Mouse (Mus musculus): ENCODE measurements at regions not wholly inside any gene's neighbourhood (a gene's known extent, or its start where the extent isn't known, plus 50 kb on each side); places are given as distances from the start of the nearest gene placed in this dataset.
A peak's percentile ranks its signal among the peaks of the same experiment; 100 is the strongest.
"Not testable (repeated sequence)": the region's sequence is repeated elsewhere in the genome, so short reads cannot be mapped to it uniquely, and the experiment has no call there.

DNA sequence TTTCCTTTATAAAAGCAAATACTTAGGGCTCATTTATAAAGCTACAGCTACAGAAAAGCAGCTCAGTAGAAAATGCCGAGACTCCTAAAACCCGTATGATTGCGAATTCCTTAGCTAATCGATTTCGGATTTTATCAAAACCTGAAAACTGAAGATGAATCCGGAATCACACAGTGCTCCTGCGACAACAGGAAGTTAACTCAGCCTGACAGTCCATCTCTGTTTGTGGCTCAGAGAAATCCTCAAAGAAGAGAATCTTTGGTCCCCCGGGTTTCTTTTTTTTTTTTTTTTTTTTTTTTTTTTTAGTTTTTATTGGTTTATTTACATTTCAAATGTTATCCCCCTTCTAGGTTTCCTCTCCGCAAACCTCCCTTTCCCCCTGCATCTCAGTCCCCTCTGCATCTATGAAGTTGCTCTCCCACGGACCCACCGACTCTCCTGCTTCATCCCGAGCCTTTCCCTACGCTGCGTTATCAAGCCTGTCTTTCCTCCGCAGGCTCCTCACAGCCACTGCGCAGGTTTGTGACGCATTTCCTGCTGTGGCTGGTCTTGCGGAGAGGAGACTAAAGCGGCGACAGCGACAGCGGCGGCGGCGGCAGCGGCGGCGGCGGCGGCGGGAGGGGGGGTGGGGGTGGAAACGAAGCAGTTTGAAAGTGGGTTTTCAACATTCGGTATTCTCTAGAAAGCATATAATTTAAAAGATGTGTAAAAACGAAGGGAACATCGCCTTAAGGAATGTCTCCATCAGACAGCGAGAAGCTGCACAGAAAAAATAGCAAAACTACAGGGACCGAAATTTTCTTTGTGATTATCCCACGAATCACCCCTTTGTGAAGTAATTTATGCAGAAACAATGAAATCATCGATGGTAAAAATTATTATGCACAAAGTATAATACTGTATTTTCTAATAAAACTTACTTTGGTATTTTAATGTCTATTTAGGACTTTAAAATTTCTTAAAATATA, 352.3 kb upstream of the Snrpn start:
- not testable (repeated sequence) for H3K4me1 ChIP-seq (ENCODE audit: control insufficient read depth, insufficient read depth, low read length); H3K27ac ChIP-seq (ENCODE audit: insufficient read depth, low read length); H3K27me3 ChIP-seq (ENCODE audit: control insufficient read depth, insufficient read depth, low read length)
- 18% methylated on average over 39 of the region's 39 CpGs for WGBS
- peak overlapping the region; percentile 50 for H3K4me3 ChIP-seq (replicated peaks; ENCODE audit: insufficient read depth, low read depth, low read length)
- 0 out of 2 replicates have a peak, but pooled peaks have one; percentile 28 for TF ChIP-seq POLR2A (IDR thresholded peaks at IDR 0.05; ENCODE audit: borderline replicate concordance, insufficient read depth, low read length)
- peak; percentile 73 to 81 for DNase-seq

DNA sequence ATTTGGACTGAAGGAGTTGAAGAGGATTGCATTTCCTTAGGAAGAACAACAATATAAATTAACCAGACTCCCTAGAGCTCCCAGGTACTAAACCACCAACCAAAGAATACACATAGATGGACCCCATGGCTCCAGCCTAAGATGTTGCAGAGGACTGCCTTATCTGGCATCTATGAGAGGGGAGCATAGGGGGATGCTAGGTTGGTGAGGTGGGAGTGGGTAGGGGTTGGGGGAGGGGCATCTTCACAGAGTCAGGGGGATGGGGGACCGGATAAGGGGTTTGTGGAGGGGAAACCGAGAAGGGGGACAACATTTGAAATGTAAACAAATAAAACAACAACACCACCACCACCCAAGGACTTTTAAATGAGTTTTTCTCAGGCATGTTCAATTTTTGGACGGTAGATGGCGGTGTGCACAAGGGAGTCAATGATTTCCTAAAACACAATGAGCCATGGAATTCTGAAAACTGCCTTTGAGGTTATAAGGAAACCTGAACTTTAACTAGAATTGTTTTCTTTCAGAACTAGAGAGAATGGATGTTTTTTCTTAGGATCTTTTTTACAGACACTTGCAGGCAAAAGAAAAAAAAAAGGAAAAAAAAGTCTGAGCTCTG, 347.9 kb upstream of the Snrpn start:
- not testable (repeated sequence) for H3K27ac ChIP-seq (ENCODE audit: insufficient read depth, low read length); H3K4me3 ChIP-seq (replicated peaks; ENCODE audit: insufficient read depth, low read depth, low read length); H3K4me1 ChIP-seq (ENCODE audit: control insufficient read depth, insufficient read depth, low read length); H3K27me3 ChIP-seq (ENCODE audit: control insufficient read depth, insufficient read depth, low read length); DNase-seq
- 6% methylated on average over 4 of the region's 4 CpGs for WGBS

DNA sequence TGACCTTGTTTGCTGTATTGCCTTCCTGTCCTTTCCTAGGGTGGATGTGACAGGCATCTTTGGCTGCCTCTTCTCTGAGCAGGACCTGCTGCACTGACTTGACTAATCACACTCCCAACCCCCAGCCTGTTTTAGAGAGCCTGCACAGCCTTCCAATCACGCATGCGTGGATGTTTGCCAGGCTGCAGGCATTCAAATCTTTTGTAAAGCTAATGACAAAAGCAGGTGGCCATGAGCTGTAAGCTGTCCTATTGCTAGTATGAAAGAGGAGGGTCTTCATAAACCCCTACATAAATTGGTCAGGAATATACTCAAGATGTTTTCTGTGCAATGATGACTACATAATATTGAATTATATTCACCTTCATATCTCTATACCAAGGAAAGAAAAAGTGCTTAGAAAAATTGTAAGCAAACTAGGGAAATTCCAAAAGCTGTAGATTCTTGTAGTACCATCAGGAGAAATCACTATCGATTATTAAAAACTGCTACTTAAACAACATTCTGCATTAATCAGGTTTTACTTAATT, 310.1 kb upstream of the Snrpn start:
- H3K27ac ChIP-seq (ENCODE audit: insufficient read depth, low read length); DNase-seq; H3K4me1 ChIP-seq (ENCODE audit: control insufficient read depth, insufficient read depth, low read length); H3K27me3 ChIP-seq (ENCODE audit: control insufficient read depth, insufficient read depth, low read length); H3K4me3 ChIP-seq (replicated peaks; ENCODE audit: insufficient read depth, low read depth, low read length): not testable (repeated sequence)
- WGBS: 47% methylated on average over 3 of the region's 3 CpGs

DNA sequence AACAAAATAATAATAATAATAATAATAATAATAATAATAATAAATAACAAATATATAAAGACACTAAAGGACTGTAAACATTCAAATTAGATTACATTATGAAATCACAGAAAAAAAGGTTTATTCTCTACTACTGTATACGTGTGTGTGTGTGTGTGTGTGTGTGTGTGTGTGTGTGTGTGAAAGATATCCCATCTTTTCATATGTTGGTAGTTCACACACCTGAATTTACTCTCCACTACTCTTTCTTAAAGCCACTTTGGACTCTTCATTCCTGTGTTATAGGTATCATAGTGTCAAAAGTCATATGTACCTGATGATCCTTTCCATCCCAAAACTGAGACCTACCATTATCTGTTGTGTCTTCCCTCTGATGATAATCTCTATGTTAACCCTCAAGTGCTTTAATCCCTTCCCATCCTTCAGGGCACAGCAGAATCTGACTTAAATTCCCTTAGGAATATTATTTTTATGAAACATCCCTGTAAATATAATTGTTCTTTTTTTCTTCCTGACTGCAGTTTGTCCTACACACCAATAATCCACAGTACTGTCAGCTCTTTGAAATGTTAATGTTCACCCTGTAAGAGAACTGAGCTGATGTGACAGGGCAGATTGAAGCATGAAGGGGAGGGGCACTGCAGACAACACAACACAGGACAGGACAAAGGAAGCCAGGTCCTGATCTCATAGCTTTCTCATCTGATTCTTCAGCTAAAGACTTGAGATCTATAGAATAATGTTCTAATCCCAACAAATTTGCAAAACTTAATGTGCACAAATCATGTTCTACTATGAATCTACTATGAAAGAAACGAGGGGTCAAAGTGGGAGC, 309.4 kb upstream of the Snrpn start:
- WGBS: 47% methylated on average over 2 of the region's 2 CpGs
- not testable (repeated sequence) for H3K27me3 ChIP-seq (ENCODE audit: control insufficient read depth, insufficient read depth, low read length); H3K4me3 ChIP-seq (replicated peaks; ENCODE audit: insufficient read depth, low read depth, low read length); H3K27ac ChIP-seq (ENCODE audit: insufficient read depth, low read length); DNase-seq; H3K4me1 ChIP-seq (ENCODE audit: control insufficient read depth, insufficient read depth, low read length)

DNA sequence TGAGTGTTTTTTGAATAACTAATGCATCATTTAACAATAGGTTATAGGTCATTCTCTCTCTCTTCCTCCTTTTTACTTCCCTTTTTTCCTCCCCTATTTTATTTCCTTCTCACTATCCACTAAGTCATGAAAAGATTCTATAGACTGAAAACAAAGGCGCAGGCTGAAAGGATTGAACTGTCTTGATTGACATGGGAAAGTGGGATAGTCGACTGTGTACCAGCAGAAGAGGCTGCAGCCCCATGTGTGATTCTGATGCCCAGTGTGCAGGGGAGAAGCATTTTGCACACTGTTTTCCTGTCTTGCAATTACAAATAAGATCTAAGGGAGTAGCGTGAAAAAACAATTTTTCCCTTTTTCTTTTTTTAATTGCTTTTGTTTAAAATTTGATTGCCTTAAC, 298.8 kb upstream of the Snrpn start:
- WGBS: 34% methylated on average over 3 of the region's 3 CpGs
- Histone ChIP-seq H3K4me3 (replicated peaks; ENCODE audit: insufficient read depth, low read depth, low read length) (no peak overlapping the region), H3K4me1 (ENCODE audit: control insufficient read depth, insufficient read depth, low read length) (no peaks in the 10 kb centered on the region), H3K27ac (ENCODE audit: insufficient read depth, low read length) (no peak overlapping the region), H3K27me3 (ENCODE audit: control insufficient read depth, insufficient read depth, low read length) (no peaks in the 10 kb centered on the region)
- no peak for DNase-seq
- no peak for TF ChIP-seq CTCF (IDR thresholded peaks at IDR 0.05; ENCODE audit: borderline replicate concordance, insufficient read depth, low read depth, low read length)
- TF ChIP-seq POLR2A (IDR thresholded peaks at IDR 0.05; ENCODE audit: borderline replicate concordance, insufficient read depth, low read length): no peak

DNA sequence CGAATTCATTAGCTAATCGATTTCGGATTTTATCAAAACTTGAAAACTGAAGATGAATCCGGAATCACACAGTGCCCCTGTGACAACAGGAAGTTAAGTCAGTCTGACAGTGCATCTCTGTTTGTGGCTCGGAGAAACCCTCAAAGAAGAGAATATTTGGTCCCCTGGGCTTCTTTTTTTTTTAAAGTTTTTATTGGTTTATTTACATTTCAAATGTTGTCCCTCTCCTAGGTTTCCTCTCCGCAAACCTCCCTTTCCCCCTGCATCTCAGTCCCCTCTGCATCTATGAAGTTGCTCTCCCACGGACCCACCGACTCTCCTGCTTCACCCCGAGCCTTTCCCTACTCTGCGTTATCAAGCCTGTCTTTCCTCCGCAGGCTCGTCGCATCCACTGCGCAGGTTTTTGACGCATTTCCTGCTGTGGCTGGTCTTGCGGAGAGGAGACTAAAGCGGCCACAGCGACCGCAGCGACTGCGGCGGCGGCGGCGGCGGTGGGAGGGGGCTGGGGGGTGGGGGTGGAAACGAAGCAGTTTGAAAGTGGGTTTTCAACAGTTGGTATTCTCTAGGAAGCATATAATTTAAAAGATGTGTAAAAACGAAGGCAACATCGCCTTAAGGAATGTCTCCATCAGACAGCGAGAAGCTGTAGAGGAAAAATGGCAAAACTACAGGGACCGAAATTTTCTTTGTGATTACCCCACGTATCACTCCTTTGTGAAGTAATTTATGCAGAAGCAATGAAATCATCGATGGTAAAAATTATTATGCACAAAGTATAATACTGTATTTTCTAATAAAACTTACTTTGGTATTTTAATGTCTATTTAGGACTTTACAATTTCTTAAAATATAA, 251.2 kb upstream of the Snrpn start:
- Histone ChIP-seq H3K27ac (ENCODE audit: insufficient read depth, low read length) (peak overlapping the region; percentile 82; the same call in 1 of the 2 replicates), H3K4me3 (replicated peaks; ENCODE audit: insufficient read depth, low read depth, low read length) (peak overlapping the region; percentile 64)
- DNase-seq: peak; percentile 68 to 83
- 19% methylated on average over 33 of the region's 33 CpGs for WGBS
- H3K4me1 ChIP-seq (ENCODE audit: control insufficient read depth, insufficient read depth, low read length); H3K27me3 ChIP-seq (ENCODE audit: control insufficient read depth, insufficient read depth, low read length): not testable (repeated sequence)

DNA sequence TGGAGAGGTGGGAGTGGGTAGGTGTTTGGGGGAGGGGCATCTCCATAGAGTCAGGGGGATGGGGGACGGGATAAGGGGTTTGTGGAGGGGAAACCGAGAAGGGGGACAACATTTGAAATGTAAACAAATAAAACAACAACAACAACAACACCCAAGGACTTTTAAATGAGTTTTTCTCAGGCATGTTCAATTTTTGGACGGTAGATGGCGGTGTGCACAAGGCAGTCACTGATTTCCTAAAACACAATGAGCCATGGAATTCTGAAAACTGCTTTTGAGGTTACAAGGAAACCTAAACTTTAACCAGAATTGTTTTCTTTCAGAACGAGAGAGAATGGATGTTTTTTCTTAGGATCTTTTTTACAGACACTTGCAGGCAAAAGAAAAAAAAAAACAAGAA, 246.9 kb upstream of the Snrpn start:
- not testable (repeated sequence) for H3K27me3 ChIP-seq (ENCODE audit: control insufficient read depth, insufficient read depth, low read length); DNase-seq; H3K4me3 ChIP-seq (replicated peaks; ENCODE audit: insufficient read depth, low read depth, low read length); H3K4me1 ChIP-seq (ENCODE audit: control insufficient read depth, insufficient read depth, low read length); H3K27ac ChIP-seq (ENCODE audit: insufficient read depth, low read length)
- 5% methylated on average over 5 of the region's 5 CpGs for WGBS

DNA sequence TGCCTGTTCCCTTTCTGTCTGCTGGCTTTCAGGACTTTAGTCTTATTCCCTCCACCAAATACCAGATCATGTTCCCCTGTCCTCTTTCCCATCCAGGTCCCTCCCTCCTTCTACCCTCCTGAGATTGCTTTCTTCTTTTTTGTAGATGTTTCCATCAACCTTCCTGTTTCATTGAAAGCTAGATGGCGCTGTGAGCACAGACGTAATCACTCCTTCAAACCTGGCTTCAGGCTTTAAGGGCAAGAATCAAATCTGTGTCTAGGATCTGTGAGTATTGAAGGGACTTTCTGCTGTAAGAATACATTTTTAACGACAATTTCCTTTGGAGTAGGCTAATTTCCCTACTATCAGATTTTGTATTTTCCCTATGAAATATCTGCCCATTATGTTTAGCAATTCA, 234.0 kb upstream of the Snrpn start:
- not testable (repeated sequence) for H3K27ac ChIP-seq (ENCODE audit: insufficient read depth, low read length); H3K4me3 ChIP-seq (replicated peaks; ENCODE audit: insufficient read depth, low read depth, low read length); H3K4me1 ChIP-seq (ENCODE audit: control insufficient read depth, insufficient read depth, low read length); H3K27me3 ChIP-seq (ENCODE audit: control insufficient read depth, insufficient read depth, low read length); DNase-seq
- 18% methylated on average over 3 of the region's 3 CpGs for WGBS

DNA sequence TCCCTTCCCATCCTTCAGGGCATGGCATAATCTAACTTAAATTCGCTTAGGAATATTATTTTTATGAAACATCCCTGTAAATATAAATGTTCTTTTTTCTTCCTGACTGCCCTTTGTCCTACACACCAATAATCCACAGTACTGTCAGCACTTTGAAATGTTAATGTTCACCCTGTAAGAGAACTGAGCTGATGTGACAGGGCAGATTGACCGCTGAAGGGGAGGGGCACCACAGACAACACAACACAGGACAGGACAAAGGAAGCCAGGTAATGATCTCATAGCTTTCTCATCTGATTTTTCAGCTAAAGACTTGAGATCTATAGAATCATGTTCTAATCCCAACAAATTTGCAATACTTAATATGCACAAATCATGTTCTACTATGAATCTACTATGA, 212.2 kb upstream of the Snrpn start:
- not testable (repeated sequence) for H3K27me3 ChIP-seq (ENCODE audit: control insufficient read depth, insufficient read depth, low read length); DNase-seq; H3K4me3 ChIP-seq (replicated peaks; ENCODE audit: insufficient read depth, low read depth, low read length); H3K27ac ChIP-seq (ENCODE audit: insufficient read depth, low read length); H3K4me1 ChIP-seq (ENCODE audit: control insufficient read depth, insufficient read depth, low read length)
- 63% methylated on average over 2 of the region's 2 CpGs for WGBS
